Mouse (Mus musculus): ENCODE data around the gene Nfya. TPM values are rescaled to one million over a fixed set of nuclear protein-coding genes. Genes with fewer than 3 reads are reported as not detected.

Gene Nfya
- polyA plus RNA-seq, 1 experiment from 2014 or later = 17.2 TPM

DNA sequence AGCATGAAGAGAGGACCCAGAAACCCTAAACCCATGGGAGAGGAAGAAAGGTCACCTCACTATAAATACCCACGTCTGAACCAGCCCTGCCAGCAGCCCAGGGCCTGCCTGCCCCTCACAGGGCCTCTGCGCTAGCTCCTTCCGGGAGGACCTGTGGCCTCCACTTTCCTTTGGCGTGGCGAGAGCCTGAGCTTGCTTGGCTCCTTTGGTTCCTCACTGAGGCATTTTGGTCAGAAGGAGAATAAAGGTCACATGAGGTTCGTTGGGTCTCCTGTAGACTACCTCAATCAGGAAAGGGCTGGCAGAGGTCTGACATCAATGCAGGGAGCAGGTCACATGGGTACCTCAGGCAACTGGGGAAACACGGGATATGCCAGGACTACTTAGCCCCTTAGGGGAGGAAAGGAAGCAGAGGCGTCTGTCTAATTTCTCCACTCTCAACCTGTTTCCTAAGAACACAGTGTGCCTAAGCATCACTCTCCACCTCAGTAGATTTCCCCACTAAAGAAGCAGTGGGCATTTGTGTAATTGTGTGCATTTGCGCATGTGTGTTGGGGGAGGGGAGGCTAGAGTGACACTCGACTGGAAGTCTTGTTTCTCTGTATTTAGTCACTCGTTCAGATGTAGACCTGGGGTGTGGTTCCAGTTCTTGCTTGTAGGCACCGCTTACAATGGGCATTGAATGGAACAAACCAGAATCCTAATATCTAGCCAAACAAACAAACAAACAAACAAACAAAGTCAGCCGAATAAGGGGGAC lies 17.5 kb upstream of the Nfya start:
- 77% methylated on average over 13 of the region's 13 CpGs for WGBS
- Histone ChIP-seq H3K9ac (replicated peaks) (no peak overlapping the region), H3K27ac (replicated peaks) (no peak overlapping the region), H3K4me3 (no peak overlapping the region), H3K9me3 (no peaks in the 10 kb centered on the region), H3K27me3 (no peaks in the 10 kb centered on the region), H3K36me3 (no peaks in the 10 kb centered on the region), H3K4me1 (peaks cover 10% of the 10 kb centered on the region), H3K4me2 (replicated peaks) (no peak overlapping the region)
- ATAC-seq (ENCODE audit: low FRiP score, low read depth) = no peak

DNA sequence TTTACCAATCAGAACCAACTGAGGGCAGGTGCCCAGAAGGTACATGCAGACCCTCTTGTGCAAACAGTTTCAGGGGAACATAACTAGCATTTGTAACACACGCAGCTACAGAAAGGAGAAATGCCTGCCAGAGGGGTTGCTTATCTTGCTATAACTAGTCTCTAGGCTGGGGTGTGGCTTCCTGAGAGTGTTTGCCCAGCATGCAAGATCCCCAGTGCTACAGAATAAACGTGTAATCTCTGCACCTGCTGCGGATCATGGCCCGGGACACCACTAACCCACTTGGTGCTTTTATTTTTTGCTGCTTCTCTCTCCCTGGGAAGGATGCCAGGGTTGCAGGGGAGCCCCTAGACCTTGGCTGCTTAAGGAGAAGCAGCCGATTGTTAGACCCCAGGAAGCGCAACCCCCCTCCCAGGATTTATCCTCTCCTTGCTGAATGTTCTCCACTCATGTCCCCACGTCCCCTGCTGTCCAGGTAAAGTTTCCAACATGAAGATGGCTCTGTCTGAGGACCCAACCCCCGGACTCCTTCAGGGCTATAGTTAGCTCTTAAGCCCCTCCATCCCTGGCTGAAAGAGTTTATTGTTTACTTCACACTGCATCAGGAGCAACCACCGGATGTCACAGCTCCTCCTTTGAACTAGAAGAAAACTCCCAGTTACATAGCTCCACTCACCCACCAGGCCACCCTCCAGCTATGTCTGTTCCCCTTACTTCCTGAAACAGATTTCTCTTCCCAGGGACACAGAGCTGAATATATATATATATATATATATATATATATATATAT lies 16.3 kb upstream of the Nfya start:
- peaks cover 10% of the 10 kb centered on the region for H3K4me1 ChIP-seq
- H3K27me3 ChIP-seq = no peaks in the 10 kb centered on the region
- no peaks in the 10 kb centered on the region for H3K9me3 ChIP-seq
- no peak overlapping the region for H3K4me2 ChIP-seq (replicated peaks)
- no peak overlapping the region for H3K9ac ChIP-seq (replicated peaks)
- ATAC-seq (ENCODE audit: low FRiP score, low read depth) = no peak
- no peaks in the 10 kb centered on the region for H3K36me3 ChIP-seq
- no peak overlapping the region for H3K4me3 ChIP-seq
- 54% methylated on average over 9 of the region's 9 CpGs for WGBS
- no peak overlapping the region for H3K27ac ChIP-seq (replicated peaks)

DNA sequence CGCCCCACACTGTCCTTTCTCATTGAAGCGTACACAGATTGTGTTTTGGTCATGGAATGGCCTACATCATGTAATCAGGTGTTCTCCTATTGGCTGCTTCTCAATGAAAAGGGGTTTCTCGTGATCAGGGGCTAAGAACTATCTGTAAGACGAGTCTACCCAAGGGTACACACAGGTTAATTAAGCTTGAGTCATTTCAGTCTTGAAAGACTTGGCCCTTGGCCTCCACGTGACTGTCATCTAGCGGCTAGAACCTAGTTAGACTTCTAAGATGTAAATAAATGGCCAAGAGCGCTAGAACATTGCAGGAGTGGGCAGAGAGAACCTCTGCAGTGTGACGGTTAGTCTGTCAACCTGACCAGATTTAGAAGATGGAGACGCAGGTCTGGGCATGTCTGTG lies 14.5 kb upstream of the Nfya start:
- Histone ChIP-seq H3K4me1 (peaks cover 10% of the 10 kb centered on the region), H3K9ac (replicated peaks) (no peak overlapping the region), H3K9me3 (no peaks in the 10 kb centered on the region), H3K27me3 (no peaks in the 10 kb centered on the region), H3K4me3 (no peak overlapping the region), H3K4me2 (replicated peaks) (no peak overlapping the region), H3K27ac (replicated peaks) (no peak overlapping the region), H3K36me3 (no peaks in the 10 kb centered on the region)
- ATAC-seq (ENCODE audit: low FRiP score, low read depth) = no peak
- 88% methylated on average over 9 of the region's 9 CpGs for WGBS

DNA sequence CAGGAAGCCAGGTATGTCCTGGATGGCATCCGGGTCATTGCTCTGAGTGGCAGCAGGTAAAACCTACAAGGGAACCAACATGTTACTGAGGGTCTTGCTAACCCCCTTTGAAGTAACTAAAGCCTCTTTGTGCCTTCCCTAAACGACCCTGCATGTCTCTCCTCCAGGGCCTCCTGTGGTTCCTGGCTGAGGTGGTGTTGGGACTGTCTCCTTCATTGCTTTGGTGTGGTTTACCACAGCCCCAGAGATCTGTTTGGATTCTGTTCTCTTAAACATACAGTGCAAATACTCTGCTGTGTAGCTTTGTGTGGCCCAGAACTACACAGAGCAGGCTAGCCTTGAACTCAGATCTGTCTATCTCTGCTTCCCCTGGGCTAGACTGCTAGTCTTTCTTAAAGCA lies 9.9 kb upstream of the Nfya start:
- H3K9me3 ChIP-seq = no peaks in the 10 kb centered on the region
- WGBS = 81% methylated on average over 2 of the region's 2 CpGs
- H3K9ac ChIP-seq (replicated peaks) = no peak overlapping the region
- ATAC-seq (ENCODE audit: low FRiP score, low read depth) = no peak
- no peak overlapping the region for H3K4me2 ChIP-seq (replicated peaks)
- peaks cover 25% of the 10 kb centered on the region for H3K36me3 ChIP-seq
- no peaks in the 10 kb centered on the region for H3K4me1 ChIP-seq
- H3K4me3 ChIP-seq = no peak overlapping the region
- H3K27me3 ChIP-seq = no peaks in the 10 kb centered on the region
- H3K27ac ChIP-seq (replicated peaks) = no peak overlapping the region

DNA sequence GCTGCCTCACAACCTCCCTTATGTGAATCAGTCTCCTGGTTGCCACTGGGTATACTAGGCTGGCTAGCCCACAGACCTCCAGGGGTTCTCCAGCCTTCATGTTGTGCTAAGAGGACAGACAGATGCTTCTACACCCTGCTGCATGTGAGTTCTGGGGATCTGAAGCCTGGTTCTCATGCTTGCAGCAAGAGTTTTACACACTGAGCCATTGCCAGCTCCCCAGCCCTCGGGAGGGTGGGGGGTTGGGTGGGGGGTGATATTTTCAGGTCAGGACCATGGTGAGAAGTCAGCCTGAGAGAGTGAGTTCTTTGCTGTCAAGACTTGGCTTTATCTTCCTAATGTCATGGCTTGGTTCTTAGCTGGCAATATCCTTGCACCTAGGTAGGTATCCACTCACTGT lies 9.1 kb upstream of the Nfya start:
- Histone ChIP-seq H3K27me3 (no peaks in the 10 kb centered on the region), H3K4me3 (no peak overlapping the region), H3K9ac (replicated peaks) (no peak overlapping the region), H3K9me3 (no peaks in the 10 kb centered on the region), H3K4me1 (no peaks in the 10 kb centered on the region), H3K36me3 (peaks cover 33% of the 10 kb centered on the region), H3K4me2 (replicated peaks) (no peak overlapping the region), H3K27ac (replicated peaks) (no peak overlapping the region)
- 83% methylated on average over 1 of the region's 1 CpGs for WGBS
- ATAC-seq (ENCODE audit: low FRiP score, low read depth) = no peak

DNA sequence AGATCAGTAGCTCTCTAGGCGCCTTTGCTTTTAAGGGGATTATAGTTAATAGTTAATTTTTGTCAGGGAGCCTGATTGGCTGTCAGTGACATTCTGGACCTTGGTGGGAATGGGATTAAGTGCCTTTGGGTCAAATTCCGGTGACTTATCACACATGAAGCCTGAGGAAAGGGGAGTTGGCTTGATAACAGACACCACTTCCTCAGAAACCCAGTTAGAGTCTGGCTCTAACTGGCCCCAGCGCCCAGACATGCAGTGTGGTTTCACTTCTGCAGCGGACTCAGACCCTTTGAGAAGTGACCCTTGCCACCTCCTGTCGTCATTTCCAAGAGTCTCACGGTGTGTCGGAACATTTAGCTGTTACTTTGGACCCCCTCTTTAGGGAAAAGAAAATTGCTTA lies 8.5 kb upstream of the Nfya start:
- peaks cover 37% of the 10 kb centered on the region for H3K36me3 ChIP-seq
- no peak overlapping the region for H3K4me2 ChIP-seq (replicated peaks)
- H3K9me3 ChIP-seq = no peaks in the 10 kb centered on the region
- H3K4me3 ChIP-seq = no peak overlapping the region
- ATAC-seq (ENCODE audit: low FRiP score, low read depth) = no peak
- H3K27ac ChIP-seq (replicated peaks) = no peak overlapping the region
- H3K4me1 ChIP-seq = no peaks in the 10 kb centered on the region
- WGBS = 85% methylated on average over 7 of the region's 7 CpGs
- H3K27me3 ChIP-seq = no peaks in the 10 kb centered on the region
- H3K9ac ChIP-seq (replicated peaks) = no peak overlapping the region

- Histone ChIP-seq H3K4me2 (replicated peaks) (no peak overlapping the region), H3K4me3 (no peak overlapping the region), H3K9me3 (no peaks in the 10 kb centered on the region), H3K27ac (replicated peaks) (no peak overlapping the region), H3K36me3 (peaks cover 41% of the 10 kb centered on the region), H3K27me3 (no peaks in the 10 kb centered on the region), H3K4me1 (no peaks in the 10 kb centered on the region), H3K9ac (replicated peaks) (no peak overlapping the region)
- no peak for ATAC-seq (ENCODE audit: low FRiP score, low read depth)
- 92% methylated on average over 6 of the region's 6 CpGs for WGBS
Measured at GRCm38 (mm10) chr17:48417521-48417920, 7.8 kb upstream of the Nfya start.

- no peak overlapping the region for H3K4me2 ChIP-seq (replicated peaks)
- H3K4me1 ChIP-seq = peaks cover 5% of the 10 kb centered on the region; the same call in 1 of the 2 replicates
- H3K4me3 ChIP-seq = no peak overlapping the region
- no peak overlapping the region for H3K27ac ChIP-seq (replicated peaks)
- H3K9ac ChIP-seq (replicated peaks) = no peak overlapping the region
- H3K36me3 ChIP-seq = peaks cover 41% of the 10 kb centered on the region
- no peaks in the 10 kb centered on the region for H3K27me3 ChIP-seq
- 0 out of 2 replicates have a peak, but pooled peaks have one; percentile 44 for ATAC-seq (ENCODE audit: low FRiP score, low read depth)
- WGBS = 93% methylated on average over 14 of the region's 14 CpGs
- no peaks in the 10 kb centered on the region for H3K9me3 ChIP-seq
Measured at GRCm38 (mm10) chr17:48416425-48417195, 6.9 kb upstream of the Nfya start.

- Histone ChIP-seq H3K4me2 (replicated peaks) (no peak overlapping the region), H3K9ac (replicated peaks) (no peak overlapping the region), H3K36me3 (peaks cover 41% of the 10 kb centered on the region), H3K27me3 (no peaks in the 10 kb centered on the region), H3K4me3 (no peak overlapping the region), H3K4me1 (peaks cover 11% of the 10 kb centered on the region), H3K9me3 (no peaks in the 10 kb centered on the region), H3K27ac (replicated peaks) (no peak overlapping the region)
- no peak for ATAC-seq (ENCODE audit: low FRiP score, low read depth)
- 89% methylated on average over 7 of the region's 7 CpGs for WGBS
Measured at GRCm38 (mm10) chr17:48416011-48416410, 6.3 kb upstream of the Nfya start.

DNA sequence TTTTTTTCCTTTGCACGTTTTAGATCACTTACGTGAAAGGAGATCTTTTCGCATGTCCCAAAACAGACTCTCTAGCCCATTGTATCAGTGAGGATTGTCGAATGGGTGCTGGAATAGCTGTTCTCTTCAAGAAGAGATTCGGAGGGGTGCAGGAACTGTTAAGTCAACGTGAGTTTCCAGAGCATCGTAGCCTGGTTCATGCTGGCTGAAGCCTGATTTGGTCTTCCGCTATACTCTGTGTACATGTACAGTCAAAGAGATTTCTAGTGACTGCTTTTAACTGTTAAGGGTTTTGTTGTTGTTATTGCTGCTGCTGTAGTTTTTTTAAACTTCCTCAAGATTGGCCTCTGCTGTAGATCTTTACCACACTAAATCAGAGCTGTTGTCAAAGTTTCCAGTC lies 1.5 kb upstream of the Nfya start:
- Histone ChIP-seq H3K4me1 (peaks cover 28% of the 10 kb centered on the region), H3K4me2 (replicated peaks) (peak overlapping the region; percentile 76), H3K36me3 (peaks cover 31% of the 10 kb centered on the region), H3K27ac (replicated peaks) (no peak overlapping the region), H3K27me3 (no peaks in the 10 kb centered on the region), H3K4me3 (peak overlapping the region; percentile 69), H3K9me3 (no peaks in the 10 kb centered on the region), H3K9ac (replicated peaks) (peak overlapping the region; percentile 78)
- 59% methylated on average over 8 of the region's 8 CpGs for WGBS
- no peak for ATAC-seq (ENCODE audit: low FRiP score, low read depth)

- Histone ChIP-seq H3K9ac (replicated peaks) (peak overlapping the region; percentile 78), H3K4me1 (peaks cover 28% of the 10 kb centered on the region), H3K9me3 (no peaks in the 10 kb centered on the region), H3K27ac (replicated peaks) (peak overlapping the region; percentile 100), H3K36me3 (peaks cover 24% of the 10 kb centered on the region), H3K4me3 (peak overlapping the region; percentile 69), H3K27me3 (no peaks in the 10 kb centered on the region), H3K4me2 (replicated peaks) (peak overlapping the region; percentile 76)
- WGBS = under 1% methylated on average over 13 of the region's 13 CpGs
- peak; percentile 24 for ATAC-seq (ENCODE audit: low FRiP score, low read depth)
Measured at GRCm38 (mm10) chr17:48410299-48410785, 636 bp upstream of the Nfya start.
